Mouse (Mus musculus): ENCODE results near the gene Gnai2.

The Gnai2 gene

GRCm38 (mm10) chr9:107657144-107657543, 22.0 kb upstream of the Gnai2 start:
- no peak for DNase-seq

DNA sequence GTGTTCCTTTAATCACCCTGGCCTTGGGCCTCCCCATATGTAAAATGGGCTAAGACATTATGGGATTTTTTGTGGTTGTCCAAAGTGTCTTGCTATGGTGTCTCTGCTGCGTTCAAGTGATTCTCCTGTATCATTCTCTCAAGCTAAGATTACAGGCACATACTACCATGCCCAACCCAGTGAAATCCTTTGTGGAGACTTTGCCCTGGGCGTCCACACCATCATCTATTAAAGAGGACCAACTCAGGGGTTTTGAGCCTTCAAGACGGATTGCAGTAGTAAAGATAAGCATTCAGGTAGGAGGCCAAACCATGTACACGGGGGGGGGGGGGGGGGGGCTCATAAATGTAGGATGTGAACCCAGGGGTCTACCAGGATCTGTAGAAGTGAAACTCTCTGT, 19.4 kb upstream of the Gnai2 start:
- no peak for DNase-seq

DNA sequence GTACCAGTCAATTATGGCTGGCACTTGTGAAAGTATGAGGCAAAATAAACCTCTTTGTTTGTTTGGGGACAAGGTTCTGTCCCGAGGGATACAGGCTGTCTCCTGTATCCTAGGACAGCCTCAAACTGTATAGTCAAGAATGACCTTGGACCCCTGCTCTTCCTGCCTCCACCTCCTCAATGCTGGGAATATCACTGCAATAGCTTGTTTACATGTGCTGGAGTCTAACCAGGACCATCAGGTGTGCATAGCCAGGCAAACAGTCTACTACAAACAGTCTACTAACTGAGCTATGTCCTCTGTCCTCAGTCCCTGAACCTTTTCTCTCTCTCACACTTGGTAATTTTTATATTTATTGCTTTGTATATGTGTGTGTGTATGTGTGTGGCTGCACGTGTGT, 18.3 kb upstream of the Gnai2 start:
- no peak for DNase-seq

DNA sequence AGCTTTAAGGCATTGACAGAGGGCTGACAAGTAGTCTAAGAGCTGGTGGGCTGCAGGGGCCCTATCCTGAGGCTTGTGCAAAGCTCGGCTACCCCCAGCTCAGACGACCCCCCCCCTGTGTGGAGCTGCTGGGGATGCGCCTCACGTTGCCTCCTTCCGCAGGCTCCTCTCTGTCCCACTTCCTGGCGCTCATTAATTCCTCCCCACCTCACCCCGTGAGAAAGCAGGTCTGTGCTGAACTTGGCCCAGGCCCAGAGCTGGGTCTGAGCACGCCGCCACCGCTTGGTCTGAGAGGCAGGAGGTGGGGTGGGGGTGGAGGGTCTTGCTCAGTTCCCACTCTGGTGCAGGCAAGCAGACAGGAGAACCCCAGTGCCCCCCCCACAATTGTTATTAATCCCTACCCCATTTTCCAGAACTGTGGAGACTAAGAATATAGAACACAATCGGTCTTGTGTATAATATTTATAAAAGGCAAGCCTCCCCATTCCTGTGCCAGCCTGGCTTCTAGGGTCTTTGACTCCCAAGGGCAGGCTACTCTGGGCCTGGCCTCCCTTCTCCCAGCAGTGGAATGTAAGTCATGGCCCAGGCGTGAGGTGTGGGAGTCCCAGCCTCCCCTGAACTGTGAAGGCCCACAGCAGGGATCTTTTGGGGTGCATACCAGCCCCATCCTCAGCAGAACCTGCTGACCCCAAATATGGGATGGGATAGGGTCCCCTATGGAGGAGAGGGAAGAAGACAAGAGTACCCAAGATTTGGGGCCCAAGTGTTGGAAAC, 15.7 kb upstream of the Gnai2 start:
- DNase-seq, result no peak

GRCm38 (mm10) chr9:107650225-107650624, 15.1 kb upstream of the Gnai2 start:
- no peak for DNase-seq

GRCm38 (mm10) chr9:107648767-107649166, 13.6 kb upstream of the Gnai2 start:
- no peak for DNase-seq

- no peak for DNase-seq
These were observed 11.8 kb upstream of the Gnai2 start for GRCm38 (mm10) chr9:107646975-107647374.

- peak; percentile 73 for DNase-seq
These were observed 10.4 kb upstream of the Gnai2 start for GRCm38 (mm10) chr9:107645577-107645976.

- no peak for DNase-seq
These were observed 10.0 kb upstream of the Gnai2 start for GRCm38 (mm10) chr9:107645153-107645510.

DNA sequence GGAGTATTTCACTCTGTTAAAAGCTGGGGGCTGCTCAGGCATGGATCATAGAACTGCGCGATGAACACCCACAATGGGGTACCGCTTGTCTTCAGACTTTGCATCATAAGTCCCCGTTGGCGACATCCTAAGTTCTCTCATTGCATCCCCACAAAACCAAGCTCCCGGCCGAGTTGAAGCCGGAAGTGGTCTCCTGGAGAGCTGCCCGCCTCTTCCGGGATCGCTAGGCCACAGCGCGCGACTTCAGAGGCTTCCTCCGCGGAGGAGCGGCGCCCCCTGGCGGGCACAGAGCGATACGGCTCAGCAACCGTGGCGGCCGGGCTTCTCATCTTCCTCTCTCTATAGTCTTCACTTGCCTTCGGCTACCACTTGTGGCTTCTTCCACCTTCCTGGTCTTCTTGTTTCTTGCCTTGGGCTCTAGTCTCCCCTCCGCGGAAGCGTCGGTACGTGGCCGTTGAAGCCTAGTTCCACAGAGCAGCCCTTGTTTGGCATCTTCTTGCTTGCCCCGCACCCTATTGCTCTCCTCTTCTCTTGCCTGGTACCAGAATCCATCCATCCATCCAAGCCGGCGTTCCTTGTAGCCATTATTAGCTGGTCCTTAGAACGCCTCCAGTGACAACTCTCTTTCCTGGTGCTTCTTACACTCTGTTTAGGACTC, 9.5 kb upstream of the Gnai2 start:
- peak; percentile 91 for DNase-seq

GRCm38 (mm10) chr9:107643544-107644214, 8.5 kb upstream of the Gnai2 start:
- no peak for DNase-seq

GRCm38 (mm10) chr9:107641666-107642065, 6.5 kb upstream of the Gnai2 start:
- no peak for DNase-seq

DNA sequence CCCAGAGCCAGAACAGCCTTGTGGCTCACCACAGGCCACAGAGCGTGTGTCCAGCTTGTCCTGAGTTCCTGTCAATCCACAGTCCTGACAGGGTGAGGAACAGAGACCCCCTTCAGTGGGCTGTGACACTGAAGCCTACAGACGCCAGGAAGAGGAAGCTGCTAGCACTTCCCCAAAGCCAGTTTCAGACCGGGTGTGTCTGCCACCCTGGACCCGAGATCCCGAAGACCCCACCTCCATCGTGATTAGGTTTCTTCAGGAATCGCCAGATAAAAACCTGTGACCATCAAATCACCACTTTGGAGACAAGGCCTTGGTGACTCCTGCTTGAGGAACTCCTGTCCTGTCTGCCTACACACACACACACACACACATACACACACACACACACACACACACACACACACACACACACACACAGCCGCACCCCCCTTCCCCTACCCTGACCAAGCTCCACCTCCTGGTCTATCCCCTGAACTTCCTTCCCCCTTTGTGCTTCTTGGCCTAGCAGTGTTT, 5.1 kb upstream of the Gnai2 start:
- no peak for DNase-seq

DNA sequence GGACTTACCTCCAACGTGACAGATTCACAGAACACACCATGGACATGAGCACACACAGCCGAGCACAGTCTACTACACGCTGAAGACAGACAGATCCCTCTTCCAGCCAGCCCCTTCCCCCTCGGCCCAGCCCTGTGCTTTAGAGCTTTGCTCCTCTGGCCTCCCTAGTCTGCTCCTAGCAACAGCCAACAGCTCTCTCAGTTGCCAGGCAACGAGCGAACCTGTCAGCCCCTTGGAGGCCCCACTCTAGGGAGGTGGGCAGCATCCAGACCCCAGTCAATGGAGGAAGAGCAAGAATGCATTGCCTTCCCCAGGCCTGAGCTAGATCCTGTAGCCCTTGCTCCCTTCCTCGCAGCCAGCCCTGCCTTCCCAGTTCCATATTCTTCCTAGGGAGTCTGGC, 1.9 kb upstream of the Gnai2 start:
- no peak for DNase-seq

GRCm38 (mm10) chr9:107634406-107635278, 525 bp downstream of the Gnai2 start:
- DNase-seq, result no peak

DNA sequence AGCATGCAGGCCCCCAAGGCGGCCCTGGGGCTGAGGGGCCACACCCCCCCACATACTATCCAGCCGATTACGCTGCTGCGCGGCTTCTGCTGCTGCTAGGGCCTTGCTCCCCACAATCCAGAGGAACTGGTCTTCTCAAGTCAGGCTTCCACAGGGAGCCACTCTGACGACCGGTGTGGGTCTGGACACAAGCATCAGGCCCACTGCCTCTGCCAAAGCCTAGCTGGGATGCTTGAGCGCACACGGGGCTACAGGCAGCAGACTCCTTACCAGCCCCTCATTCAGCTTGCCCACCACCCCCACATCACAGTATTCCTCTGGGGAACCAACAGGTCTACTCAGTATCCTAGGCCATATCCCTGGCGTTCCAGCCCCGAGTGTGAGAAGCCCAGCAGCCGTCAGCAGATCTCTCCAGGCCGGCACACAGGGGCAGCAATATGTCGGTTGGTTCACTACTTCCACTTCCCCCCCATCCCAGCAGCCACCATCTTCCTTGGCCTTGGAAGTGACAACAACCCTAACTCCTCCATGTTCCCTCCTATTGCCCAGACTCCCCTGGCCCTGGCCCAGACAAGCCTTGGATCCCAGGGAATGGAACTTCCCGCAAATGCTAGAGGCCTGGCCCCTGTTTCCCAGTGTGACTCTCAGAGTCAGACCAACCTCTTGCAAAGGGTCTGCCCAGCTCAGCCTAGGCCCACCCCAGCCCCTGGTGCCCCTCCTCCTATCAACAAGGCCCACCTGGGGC, 1.3 kb downstream of the Gnai2 start:
- DNase-seq, result no peak

DNA sequence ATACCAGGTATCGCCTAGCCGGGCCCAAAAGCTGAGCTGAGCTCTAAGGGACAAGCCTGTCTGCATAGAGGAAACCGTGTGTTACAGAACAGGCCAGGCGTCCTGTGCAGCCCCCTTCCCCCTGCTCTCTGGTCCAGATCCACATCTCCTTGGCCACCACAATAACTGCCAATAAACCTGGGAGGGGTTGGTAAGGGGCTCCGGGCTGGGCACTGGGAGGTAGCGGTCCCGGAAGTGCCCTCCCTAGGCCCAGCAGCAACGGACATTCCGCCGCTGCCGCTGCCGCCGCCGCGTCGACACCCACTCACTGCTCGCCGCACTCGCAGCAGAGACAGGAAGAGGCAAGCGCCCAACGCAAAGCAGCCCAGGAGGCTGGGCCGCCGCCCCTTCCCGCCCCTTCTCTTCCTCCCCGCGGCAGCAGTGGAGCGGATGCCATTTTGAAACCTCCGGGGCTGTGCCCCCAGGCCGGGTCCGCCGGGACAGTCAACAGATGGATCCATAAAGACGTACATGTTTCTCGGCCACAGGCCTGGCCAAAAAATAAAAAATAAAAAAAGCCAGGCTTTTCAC, 2.0 kb downstream of the Gnai2 start:
- DNase-seq, result peak; percentile 86

- DNase-seq, result no peak
These were observed 2.7 kb downstream of the Gnai2 start for GRCm38 (mm10) chr9:107632478-107632877.

- no peak for DNase-seq
These were observed 3.3 kb downstream of the Gnai2 start for GRCm38 (mm10) chr9:107631861-107632260.

DNA sequence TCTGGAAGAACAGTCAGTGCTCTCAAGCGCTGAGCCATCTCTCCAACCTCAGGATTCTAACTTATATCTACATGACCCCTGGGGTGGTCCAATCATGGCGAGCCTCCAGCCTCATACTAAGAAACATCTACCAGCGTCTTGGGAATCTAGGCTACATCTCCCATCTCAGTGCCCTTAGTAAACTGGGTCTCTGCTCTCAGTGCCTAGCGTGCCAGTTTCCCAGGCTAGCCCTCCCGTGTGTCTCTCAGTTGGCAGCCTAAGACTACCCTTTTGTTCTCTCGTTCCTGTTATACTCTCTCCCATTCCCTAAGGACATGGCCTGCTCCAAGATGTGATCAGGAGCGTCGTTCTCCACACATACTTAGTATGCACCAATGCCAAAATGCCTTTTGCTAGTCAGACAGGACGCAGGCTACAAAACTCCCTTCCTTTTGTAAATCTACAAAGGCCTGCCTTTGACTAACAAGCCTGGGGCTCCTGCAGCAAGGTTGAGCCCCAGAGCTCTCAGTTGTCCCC, 3.8 kb downstream of the Gnai2 start:
- no peak for DNase-seq

DNA sequence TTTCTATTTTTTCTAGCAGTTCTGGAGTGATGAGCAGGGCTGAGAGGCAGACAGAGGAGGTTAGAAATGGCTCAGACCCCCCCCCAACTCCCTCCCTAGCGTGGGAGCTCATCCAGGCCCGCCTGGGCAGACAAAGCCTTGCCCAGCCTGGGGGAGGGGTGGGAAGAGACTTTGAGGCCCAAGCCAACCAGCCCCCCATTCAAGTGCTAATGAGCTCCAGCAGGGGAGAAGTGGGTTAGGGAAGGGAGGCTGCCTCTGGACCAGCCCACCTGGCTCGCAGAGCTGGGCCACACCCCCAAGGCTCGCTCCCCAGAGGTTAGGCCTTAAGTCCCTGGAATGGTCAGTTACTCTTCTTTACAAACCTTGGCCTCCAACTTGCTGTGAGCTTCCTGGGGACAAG, 4.6 kb downstream of the Gnai2 start:
- DNase-seq, result no peak

All from right cerebral cortex, adult 18-20 months (tissue).